Mouse (Mus musculus) bone marrow, adult 2 months (tissue): Measurements from ENCODE around the gene Pacs1.

Source experiments
- CTCF ChIP-seq: fragments of 200-500 bp; IDR thresholded peaks from 2 replicates; pipeline ENCODE4 v1.5.1; 2011; ENCODE audit warnings: low read length, control low read depth; ENCODE audit not compliant: control insufficient read depth, insufficient read depth
- POLR2A ChIP-seq: fragments of 200-500 bp; IDR thresholded peaks from 2 replicates; pipeline ENCODE4 v1.6.1; 2011; ENCODE audit warnings: low read depth, mild to moderate bottlenecking, control low read depth, low read length, borderline replicate concordance; ENCODE audit not compliant: control insufficient read depth

DNA sequence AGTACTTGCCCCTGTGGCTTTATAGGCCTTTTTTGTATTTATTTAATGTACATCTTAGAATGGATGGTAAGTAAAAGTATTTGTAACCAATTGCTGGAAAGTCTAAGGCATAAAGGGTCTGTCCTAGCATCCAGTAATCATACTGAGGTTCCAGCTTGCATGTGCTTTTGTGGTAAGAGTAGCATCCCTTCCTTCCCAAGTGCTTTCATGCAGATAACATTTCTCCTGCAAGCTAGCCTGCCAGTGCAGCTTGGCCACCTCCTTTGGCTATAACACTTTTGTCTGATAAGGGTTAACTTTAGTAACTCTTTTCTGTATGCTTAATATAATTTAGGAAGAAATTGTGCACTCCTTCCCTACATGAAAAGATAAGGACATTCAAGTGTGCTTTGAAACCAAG lies 4.9 kb downstream of the Pacs1 start:
- TF ChIP-seq POLR2A (no peak), CTCF (no peak)
